In the genomic region with DNA sequence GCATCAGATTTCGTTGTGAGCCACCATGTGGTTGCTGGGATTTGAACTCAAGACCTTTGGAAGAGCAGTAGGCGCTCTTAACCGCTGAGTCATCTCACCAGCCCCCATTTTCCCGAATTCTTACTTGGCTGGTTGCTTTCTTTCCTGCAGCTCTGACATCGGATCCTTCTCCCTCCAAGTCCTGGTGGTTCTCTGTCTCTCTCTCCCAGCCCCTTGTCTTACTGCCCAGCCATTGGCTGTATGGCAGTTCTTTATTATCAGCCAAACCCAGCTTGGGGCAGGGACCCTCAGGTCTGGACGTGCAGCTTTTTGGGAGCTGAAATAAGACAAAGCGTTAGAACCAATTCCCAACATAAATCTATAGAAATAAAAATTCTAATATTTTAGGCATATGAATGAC, we compare ENCODE assay signal across 24 mouse cellular contexts. TPM values are rescaled to one million over a fixed set of nuclear protein-coding genes. Genes with fewer than 3 reads are reported as not detected.
A peak's percentile ranks its signal among the peaks of the same experiment; 100 is the strongest.
DNase-seq lines count a peak whose midpoint lies in the region; ATAC-seq and TF ChIP-seq lines count a peak whose summit lies in the region.
"Had no signal": no experiment of that assay in that cellular context is flagged by ENCODE, and none has a peak within 500 bp of the region (broad histone marks: within the 10 kb centered on the region; RNA-seq: fewer than 3 reads in every experiment).

No protein-coding gene starts in this region.

- H3K9ac ChIP-seq in liver, embryonic 13.5 days = peak overlapping the region; percentile 47; the same call in 1 of the 2 replicates
- H3K9ac ChIP-seq: embryonic facial prominence, embryonic 13.5 days; forebrain, postnatal 0 days; heart, embryonic 12.5 days; hindbrain, embryonic 15.5 days; limb, embryonic 15.5 days had no signal

- no peak for DNase-seq in kidney, adult 2 months
- DNase-seq in kidney, postnatal 4 days = no peak
- peak; percentile 63 for DNase-seq in liver, embryonic 13.5 days
- DNase-seq in adrenal gland, adult (ENCODE audit: inconsistent age in 2 of 2, low spot score in 1 of 2) = no peak
- no peak for DNase-seq in cerebellum, postnatal 4 days (ENCODE audit: low spot score in 2 of 2)
- no peak for DNase-seq in spleen, adult 18-20 months
- DNase-seq: adrenal gland, adult 8-10 months; cerebellum, adult 9-11 months; forebrain, postnatal 0 days; lung, postnatal 10 days; retina, postnatal 1 day; right cerebral cortex, postnatal 4 days; thymus, postnatal 25 days had no signal

- TF ChIP-seq CTCF in kidney, adult 2 months (conservative IDR thresholded peaks at IDR 0.05; ENCODE audit: insufficient read depth, insufficient read length, low read depth, low read length) = no peak
- no peak for TF ChIP-seq CTCF in olfactory bulb, adult 2 months (IDR thresholded peaks at IDR 0.05; ENCODE audit: insufficient read depth, low read depth, low read length)

- H3K27ac ChIP-seq in kidney, adult 2 months (ENCODE audit: insufficient read depth, low read depth, low read length) = peak overlapping the region; percentile 84; the same call in 1 of the 2 replicates
- peak overlapping the region; percentile 90 for H3K27ac ChIP-seq in liver, embryonic 13.5 days
- H3K27ac ChIP-seq in olfactory bulb, adult 2 months (ENCODE audit: insufficient read depth, low read depth, low read length) = peak overlapping the region; percentile 89
- H3K27ac ChIP-seq: embryonic facial prominence, embryonic 13.5 days; forebrain, embryonic 10.5 days; hindbrain, embryonic 15.5 days; layer of hippocampus, adult 2 months; limb, embryonic 15.5 days; stomach, postnatal 0 days had no signal

- peak overlapping the region; percentile 50 for H3K4me2 ChIP-seq in liver, embryonic 13.5 days
- H3K4me2 ChIP-seq: embryonic facial prominence, embryonic 13.5 days; heart, embryonic 12.5 days; hindbrain, embryonic 15.5 days; limb, embryonic 15.5 days had no signal

- H3K36me3 ChIP-seq in kidney, adult 2 months (ENCODE audit: control insufficient read depth, insufficient read depth, low read length) = peaks cover 2% of the 10 kb centered on the region
- peaks cover 29% of the 10 kb centered on the region for H3K36me3 ChIP-seq in liver, embryonic 13.5 days

- ATAC-seq in erythroblast, adult 5-6 weeks (replicated peaks; ENCODE audit: low FRiP score, poor library complexity, severe bottlenecking) = 0 out of 2 replicates have a peak, but pooled peaks have one; percentile 50
- ATAC-seq in liver, embryonic 13.5 days (ENCODE audit: low read depth) = peak; percentile 86
- ATAC-seq: CD4-positive, CD25-positive, alpha-beta regulatory T cell, adult 4 months; forebrain, postnatal 0 days; intestine, postnatal 0 days had no signal

- WGBS in kidney, adult 2 months = 76% methylated on average over 7 of the region's 7 CpGs
- 23% methylated on average over 7 of the region's 7 CpGs for WGBS in liver, embryonic 13.5 days (ENCODE audit: insufficient replicate concordance)
- 64% methylated on average over 7 of the region's 7 CpGs for WGBS in olfactory bulb, adult 2 months

- H3K4me3 ChIP-seq in kidney, adult 2 months (ENCODE audit: insufficient read depth, low read depth, low read length) = no peak overlapping the region
- H3K4me3 ChIP-seq in liver, embryonic 13.5 days (replicated peaks) = peak overlapping the region; percentile 18
- H3K4me3 ChIP-seq in olfactory bulb, adult 2 months (ENCODE audit: insufficient read depth, low read depth, low read length) = no peak overlapping the region
- H3K4me3 ChIP-seq: embryonic facial prominence, embryonic 13.5 days; forebrain, embryonic 10.5 days; heart, embryonic 12.5 days; hindbrain, embryonic 15.5 days; layer of hippocampus, adult 2 months; limb, embryonic 15.5 days had no signal

- no peaks in the 10 kb centered on the region for H3K9me3 ChIP-seq in liver, embryonic 13.5 days (replicated peaks)
- H3K9me3 ChIP-seq: embryonic facial prominence, embryonic 13.5 days; forebrain, embryonic 10.5 days; hindbrain, embryonic 15.5 days; limb, embryonic 15.5 days had no signal

- no peak for TF ChIP-seq POLR2A in kidney, adult 2 months (IDR thresholded peaks at IDR 0.05; ENCODE audit: low read depth, low read length)
- no peak for TF ChIP-seq POLR2A in olfactory bulb, adult 2 months (IDR thresholded peaks at IDR 0.05; ENCODE audit: insufficient read depth, low read depth, low read length)

- no peaks in the 10 kb centered on the region for H3K27me3 ChIP-seq in kidney, adult 2 months (replicated peaks; ENCODE audit: control insufficient read depth, insufficient read depth, low read length)
- H3K27me3 ChIP-seq in liver, embryonic 13.5 days = no peaks in the 10 kb centered on the region
- H3K27me3 ChIP-seq: embryonic facial prominence, embryonic 13.5 days; heart, embryonic 12.5 days; hindbrain, embryonic 15.5 days; limb, embryonic 15.5 days had no signal

- H3K4me1 ChIP-seq in kidney, adult 2 months (ENCODE audit: control insufficient read depth, insufficient read depth, low read length) = 0 out of 2 replicates have a peak, but pooled peaks cover 2% of the 10 kb centered on the region
- peaks cover 58% of the 10 kb centered on the region for H3K4me1 ChIP-seq in liver, embryonic 13.5 days (replicated peaks)
- H3K4me1 ChIP-seq in olfactory bulb, adult 2 months (ENCODE audit: control insufficient read depth, insufficient read depth, low read length) = peaks cover 5% of the 10 kb centered on the region
- H3K4me1 ChIP-seq: embryonic facial prominence, embryonic 13.5 days; forebrain, embryonic 10.5 days; heart, embryonic 12.5 days; hindbrain, embryonic 15.5 days; limb, embryonic 15.5 days had no signal

RNA-seq across cellular contexts. Expression of a gene that starts 21.5 kb away (rescaled TPM):
- polyA plus RNA-seq in kidney, adult 2 months (2012; rRNA removed) = 11.5 and 12.0 TPM in 2 replicates
- 6.9 and 7.3 TPM in 2 replicates for total RNA-seq in erythroblast, adult 5-6 weeks (2015; ENCODE audit: low replicate concordance)
- total RNA-seq in erythroblast, adult 5-6 weeks (2017; ENCODE audit: low replicate concordance) = 4.7 and 11.6 TPM in 2 replicates
- 12.4 and 14.4 TPM in 2 replicates for polyA plus RNA-seq in liver, embryonic 13.5 days (2015; fragmentation: Nextera tagmentation; extraction: Ambion mirVana)
- polyA plus RNA-seq in olfactory bulb, adult 2 months (2012; ENCODE audit: insufficient read depth, insufficient read length, low replicate concordance, missing spikeins) = 166 TPM in 1 of 2 replicates, not detected in the other

RNA-seq across cellular contexts. Expression of a gene that starts 42.7 kb away (rescaled TPM):
- 96.1 and 120 TPM in 2 replicates for polyA plus RNA-seq in kidney, adult 2 months (2012; rRNA removed)
- 66.7 and 100 TPM in 2 replicates for total RNA-seq in erythroblast, adult 5-6 weeks (2015; ENCODE audit: low replicate concordance)
- 10.5 and 37.7 TPM in 2 replicates for total RNA-seq in erythroblast, adult 5-6 weeks (2017; ENCODE audit: low replicate concordance)
- polyA plus RNA-seq in liver, embryonic 13.5 days (2015; fragmentation: Nextera tagmentation; extraction: Ambion mirVana) = 160 and 203 TPM in 2 replicates
- not detected in 2 replicates for polyA plus RNA-seq in olfactory bulb, adult 2 months (2012; ENCODE audit: insufficient read depth, insufficient read length, low replicate concordance, missing spikeins)
